Mouse (Mus musculus) limb, embryonic 12.5 days (tissue): ENCODE measurements around the gene Adck1. TPM values are rescaled to one million over a fixed set of nuclear protein-coding genes. Genes with fewer than 3 reads are reported as not detected.

Source experiments
- ATAC-seq: fragments of 200-750 bp; cut with Nextera tagmentation; 2 replicates; pipeline ENCODE4 v1.8.0; 2017; ENCODE audit warnings: low read depth, moderate TSS enrichment; ENCODE audit not compliant: insufficient number of reproducible peaks, insufficient read depth, low FRiP score, low TSS enrichment
- H3K27ac ChIP-seq: fragments of 300-500 bp; sonication (generic); 2 replicates; pipeline ENCODE4 v1.5.1; 2016; ENCODE audit warnings: mild to moderate bottlenecking, moderate library complexity
- H3K27me3 ChIP-seq: fragments of 300-500 bp; sonication (generic); 2 replicates; pipeline ENCODE4 v1.6.1; 2016; ENCODE audit warnings: mild to moderate bottlenecking, moderate library complexity
- H3K36me3 ChIP-seq: fragments of 300-500 bp; sonication (generic); 2 replicates; pipeline ENCODE4 v1.6.1; 2016; ENCODE audit warnings: mild to moderate bottlenecking, moderate library complexity
- H3K4me1 ChIP-seq: fragments of 300-500 bp; sonication (generic); replicated peaks from 2 replicates; pipeline ENCODE4 v1.6.1; 2016
- H3K4me2 ChIP-seq: fragments of 300-500 bp; sonication (generic); 2 replicates; pipeline ENCODE4 v1.6.1; 2016; ENCODE audit warnings: mild to moderate bottlenecking, moderate library complexity
- H3K4me3 ChIP-seq: fragments of 300-500 bp; sonication (generic); replicated peaks from 2 replicates; pipeline ENCODE4 v1.5.1; 2016; ENCODE audit warnings: mild to moderate bottlenecking
- H3K9ac ChIP-seq: fragments of 300-500 bp; sonication (generic); replicated peaks from 2 replicates; pipeline ENCODE4 v1.6.1; 2016; ENCODE audit warnings: mild to moderate bottlenecking, moderate library complexity
- H3K9me3 ChIP-seq: fragments of 300-500 bp; sonication (generic); 2 replicates; pipeline ENCODE4 v1.6.1; 2016; ENCODE audit warnings: mild to moderate bottlenecking, moderate library complexity
- WGBS: fragments of 180-500 bp; shearing (Covaris S2); methylation state at CpG from one replicate; pipeline ENCODE4 v1.1.7; 2016; 5-methylcytosine and 5-hydroxymethylcytosine counted together
- polyA plus RNA-seq: library from polyadenylated mRNA; unstranded; fragments of >200 nt; fragmentation: Nextera tagmentation; extraction: Ambion mirVana; gene quantifications from 2 replicates; pipeline ENCODE4 v1.2.1, GENCODE M21; 2016

Gene Adck1
- polyA plus RNA-seq, 1 experiment from 2014 or later = 19.5 TPM

DNA sequence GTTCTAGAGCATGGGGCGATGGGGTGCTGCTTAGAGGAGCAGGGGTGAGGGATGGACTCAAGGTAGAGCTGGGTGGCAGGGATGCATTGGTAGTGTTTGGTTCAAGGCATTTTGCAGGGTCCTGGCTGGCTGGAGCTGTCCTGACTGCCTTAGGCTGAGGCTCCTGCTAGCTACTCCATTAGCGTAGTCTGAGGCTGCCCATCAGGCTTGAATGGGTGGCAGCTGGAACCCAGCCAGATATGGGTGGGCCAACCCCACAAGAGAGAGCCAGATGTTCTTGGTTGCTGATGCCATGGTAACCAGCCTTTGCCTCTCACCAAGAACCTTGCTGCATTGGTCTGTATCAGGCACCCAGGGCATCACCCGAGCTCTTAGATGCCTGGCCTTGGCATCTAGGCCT is 66.6 kb downstream of the Adck1 start:
- WGBS = 83% methylated on average over 3 of the region's 3 CpGs
- ATAC-seq = no peak
- H3K36me3 ChIP-seq = peaks cover 7% of the 10 kb centered on the region; the same call in 1 of the 2 replicates
- H3K9ac ChIP-seq = no peak overlapping the region
- no peaks in the 10 kb centered on the region for H3K4me1 ChIP-seq
- H3K27me3 ChIP-seq = no peaks in the 10 kb centered on the region
- no peak overlapping the region for H3K4me3 ChIP-seq
- H3K4me2 ChIP-seq = no peak overlapping the region
- H3K27ac ChIP-seq = no peak overlapping the region
- no peaks in the 10 kb centered on the region for H3K9me3 ChIP-seq

DNA sequence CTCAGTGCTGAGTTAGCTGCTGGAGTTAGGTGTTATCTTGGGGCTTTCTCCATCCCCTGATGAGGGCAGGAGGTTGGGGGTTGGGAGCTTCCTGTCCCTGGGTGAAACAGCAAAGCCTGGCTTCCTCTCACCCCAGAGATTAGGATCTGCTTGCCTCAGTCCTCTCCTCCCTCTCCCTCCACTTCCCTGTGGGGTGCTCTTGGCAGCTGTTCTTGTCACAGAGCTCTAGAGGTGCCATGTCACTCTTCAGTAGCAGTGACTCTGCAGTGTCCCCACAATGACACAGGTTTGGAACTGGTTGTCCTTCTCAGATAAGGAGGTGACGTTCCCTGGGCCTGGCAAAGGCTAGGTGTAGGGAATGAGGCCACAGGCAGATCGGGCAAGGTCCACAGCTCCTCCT is 68.4 kb downstream of the Adck1 start:
- Histone ChIP-seq H3K4me3 (no peak overlapping the region), H3K36me3 (peaks cover 7% of the 10 kb centered on the region; the same call in 1 of the 2 replicates), H3K4me1 (no peaks in the 10 kb centered on the region), H3K27ac (no peak overlapping the region), H3K27me3 (no peaks in the 10 kb centered on the region), H3K9me3 (no peaks in the 10 kb centered on the region), H3K4me2 (no peak overlapping the region), H3K9ac (no peak overlapping the region)
- WGBS = 72% methylated on average over 2 of the region's 2 CpGs
- no peak for ATAC-seq

DNA sequence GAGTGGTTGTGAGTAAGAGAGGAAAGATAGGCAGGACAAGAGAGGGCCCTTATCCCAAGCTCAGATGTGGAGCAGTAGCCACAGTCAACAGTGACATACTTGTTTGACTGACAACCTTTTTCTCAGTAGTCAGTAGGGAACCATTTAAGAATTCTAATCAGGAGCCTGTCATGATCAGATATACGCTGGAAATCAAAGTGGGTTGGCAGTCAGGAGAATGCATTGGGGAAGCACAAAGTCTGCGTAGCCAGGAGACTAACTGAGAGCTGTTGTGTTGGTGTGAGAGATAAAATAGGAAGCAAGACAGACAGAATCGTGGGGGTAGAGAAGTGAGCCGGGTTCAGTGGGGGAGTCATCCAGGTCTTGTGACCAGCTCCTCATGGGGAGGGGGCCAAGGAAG is 71.9 kb downstream of the Adck1 start:
- Histone ChIP-seq H3K36me3 (peaks cover 7% of the 10 kb centered on the region; the same call in 1 of the 2 replicates), H3K4me1 (no peaks in the 10 kb centered on the region), H3K9ac (no peak overlapping the region), H3K27me3 (no peaks in the 10 kb centered on the region), H3K9me3 (no peaks in the 10 kb centered on the region), H3K4me3 (no peak overlapping the region), H3K4me2 (no peak overlapping the region), H3K27ac (no peak overlapping the region)
- no peak for ATAC-seq
- 90% methylated on average over 4 of the region's 4 CpGs for WGBS

GRCm38 (mm10) chr12:88433171-88433570 is 72.8 kb downstream of the Adck1 start:
- Histone ChIP-seq H3K9me3 (no peaks in the 10 kb centered on the region), H3K9ac (no peak overlapping the region), H3K36me3 (peaks cover 7% of the 10 kb centered on the region; the same call in 1 of the 2 replicates), H3K27me3 (no peaks in the 10 kb centered on the region), H3K27ac (no peak overlapping the region), H3K4me3 (no peak overlapping the region), H3K4me1 (no peaks in the 10 kb centered on the region), H3K4me2 (no peak overlapping the region)
- WGBS = 91% methylated on average over 7 of the region's 7 CpGs
- no peak for ATAC-seq

- Histone ChIP-seq H3K4me3 (no peak overlapping the region), H3K4me1 (peaks cover 5% of the 10 kb centered on the region), H3K36me3 (no peaks in the 10 kb centered on the region), H3K27ac (no peak overlapping the region), H3K9me3 (no peaks in the 10 kb centered on the region), H3K27me3 (no peaks in the 10 kb centered on the region), H3K9ac (no peak overlapping the region), H3K4me2 (no peak overlapping the region)
- no peak for ATAC-seq
- WGBS = 84% methylated on average over 15 of the region's 15 CpGs
Observed at GRCm38 (mm10) chr12:88436962-88437750, 76.8 kb downstream of the Adck1 start.

- no peak overlapping the region for H3K4me2 ChIP-seq
- H3K4me3 ChIP-seq = no peak overlapping the region
- peaks cover 11% of the 10 kb centered on the region for H3K4me1 ChIP-seq
- 0 out of 2 replicates have a peak, but pooled peaks cover 3% of the 10 kb centered on the region for H3K36me3 ChIP-seq
- no peak overlapping the region for H3K9ac ChIP-seq
- no peaks in the 10 kb centered on the region for H3K27me3 ChIP-seq
- H3K27ac ChIP-seq = no peak overlapping the region
- ATAC-seq = no peak
- no peaks in the 10 kb centered on the region for H3K9me3 ChIP-seq
- 57% methylated on average over 14 of the region's 14 CpGs for WGBS
Observed at GRCm38 (mm10) chr12:88441922-88442809, 81.8 kb downstream of the Adck1 start.

DNA sequence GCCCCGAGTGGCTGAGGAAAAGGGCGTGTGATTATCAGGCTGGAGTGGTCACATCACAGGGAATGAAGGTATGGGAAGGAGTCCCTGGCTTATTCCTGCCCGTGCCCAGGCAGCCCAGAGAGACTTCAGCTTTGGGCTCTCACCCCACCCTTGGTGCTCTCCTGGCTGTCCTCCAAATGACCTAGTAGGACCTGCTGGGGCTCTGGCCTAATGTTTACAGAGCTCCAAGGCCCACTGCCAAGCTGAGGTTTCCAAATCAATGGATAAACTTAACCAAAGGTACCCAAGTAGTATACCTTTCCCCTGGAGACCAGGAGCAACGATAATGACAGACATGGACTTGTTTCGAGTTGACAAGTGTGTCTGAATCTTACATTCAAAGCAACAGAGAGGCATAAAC is 83.7 kb downstream of the Adck1 start:
- Histone ChIP-seq H3K27me3 (no peaks in the 10 kb centered on the region), H3K4me1 (peaks cover 11% of the 10 kb centered on the region), H3K27ac (no peak overlapping the region), H3K9me3 (no peaks in the 10 kb centered on the region), H3K4me2 (no peak overlapping the region), H3K36me3 (peaks cover 15% of the 10 kb centered on the region; the same call in 1 of the 2 replicates), H3K4me3 (no peak overlapping the region), H3K9ac (no peak overlapping the region)
- no peak for ATAC-seq
- 89% methylated on average over 5 of the region's 5 CpGs for WGBS

GRCm38 (mm10) chr12:88445471-88445870 is 85.1 kb downstream of the Adck1 start:
- H3K9ac ChIP-seq = no peak overlapping the region
- no peak for ATAC-seq
- no peak overlapping the region for H3K4me3 ChIP-seq
- no peak overlapping the region for H3K4me2 ChIP-seq
- H3K36me3 ChIP-seq = peaks cover 19% of the 10 kb centered on the region; the same call in 1 of the 2 replicates
- H3K4me1 ChIP-seq = peaks cover 11% of the 10 kb centered on the region
- H3K9me3 ChIP-seq = no peaks in the 10 kb centered on the region
- H3K27me3 ChIP-seq = no peaks in the 10 kb centered on the region
- WGBS = 87% methylated on average over 3 of the region's 3 CpGs
- H3K27ac ChIP-seq = no peak overlapping the region

GRCm38 (mm10) chr12:88450658-88451563 is 90.6 kb downstream of the Adck1 start:
- Histone ChIP-seq H3K27ac (no peak overlapping the region), H3K9ac (no peak overlapping the region), H3K4me1 (no peaks in the 10 kb centered on the region), H3K4me3 (no peak overlapping the region), H3K27me3 (no peaks in the 10 kb centered on the region), H3K9me3 (no peaks in the 10 kb centered on the region), H3K36me3 (peaks cover 20% of the 10 kb centered on the region; the same call in 1 of the 2 replicates), H3K4me2 (no peak overlapping the region)
- no peak for ATAC-seq
- WGBS = 94% methylated on average over 4 of the region's 4 CpGs

GRCm38 (mm10) chr12:88454701-88455410 is 94.5 kb downstream of the Adck1 start:
- no peaks in the 10 kb centered on the region for H3K27me3 ChIP-seq
- no peak for ATAC-seq
- H3K9ac ChIP-seq = no peak overlapping the region
- WGBS = 63% methylated on average over 12 of the region's 12 CpGs
- no peaks in the 10 kb centered on the region for H3K9me3 ChIP-seq
- H3K4me1 ChIP-seq = no peaks in the 10 kb centered on the region
- no peak overlapping the region for H3K27ac ChIP-seq
- H3K36me3 ChIP-seq = peaks cover 3% of the 10 kb centered on the region; the same call in 1 of the 2 replicates
- H3K4me3 ChIP-seq = no peak overlapping the region
- H3K4me2 ChIP-seq = no peak overlapping the region
